Mouse (Mus musculus) frontal cortex, postnatal 10 days (tissue): ENCODE results near the gene Serpinb9.
"Not testable (repeated sequence)": the region's sequence is repeated elsewhere in the genome, so short reads cannot be mapped to it uniquely, and the experiment has no call there.

Experiments used
- DNase-seq, 2 experiments: peaks; one replicate each; pipeline ENCODE4 v3.0.0; 2022; ENCODE audit warnings: low spot score in 2 of 2, mixed read lengths in 1 of 2

Gene Serpinb9

GRCm38 (mm10) chr13:33002950-33003349 is at the start of gene Serpinb9:
Gene Serpinb9, plus strand, starts transcription at chr13:33003250.
- no peak for DNase-seq

GRCm38 (mm10) chr13:32956537-32956936 is 46.5 kb upstream of the Serpinb9 start:
- DNase-seq = no peak

GRCm38 (mm10) chr13:32957917-32958316 is 45.1 kb upstream of the Serpinb9 start:
- DNase-seq = no peak

GRCm38 (mm10) chr13:32958521-32958920 is 44.5 kb upstream of the Serpinb9 start:
- DNase-seq = not testable (repeated sequence)

GRCm38 (mm10) chr13:32963990-32964753 is 38.9 kb upstream of the Serpinb9 start:
- no peak for DNase-seq

GRCm38 (mm10) chr13:32964989-32965811 is 37.9 kb upstream of the Serpinb9 start, which contains the start of gene Serpinb6b:
Gene Serpinb6b, plus strand, starts transcription at chr13:32965209.
- DNase-seq = peak in 1 of 2 experiments; percentile 5

- DNase-seq = no peak
These were observed 36.9 kb upstream of the Serpinb9 start for GRCm38 (mm10) chr13:32966116-32966515.

GRCm38 (mm10) chr13:32967233-32967632 is 35.8 kb upstream of the Serpinb9 start:
- DNase-seq = no peak

GRCm38 (mm10) chr13:32968353-32968984 is 34.6 kb upstream of the Serpinb9 start:
- no peak for DNase-seq

GRCm38 (mm10) chr13:32968996-32969640 is 33.9 kb upstream of the Serpinb9 start:
- DNase-seq = no peak

GRCm38 (mm10) chr13:32969641-32970040 is 33.4 kb upstream of the Serpinb9 start:
- DNase-seq = no peak

GRCm38 (mm10) chr13:32970776-32971175 is 32.3 kb upstream of the Serpinb9 start:
- DNase-seq = no peak

- no peak for DNase-seq
These were observed 28.8 kb upstream of the Serpinb9 start for GRCm38 (mm10) chr13:32974268-32974667.

- DNase-seq = no peak
These were observed 28.1 kb upstream of the Serpinb9 start for GRCm38 (mm10) chr13:32974889-32975460.

GRCm38 (mm10) chr13:32975710-32976109 is 27.3 kb upstream of the Serpinb9 start:
- DNase-seq = no peak

GRCm38 (mm10) chr13:32982556-32983042 is 20.5 kb upstream of the Serpinb9 start:
- DNase-seq = no peak

- no peak for DNase-seq
These were observed 16.8 kb upstream of the Serpinb9 start for GRCm38 (mm10) chr13:32986256-32986655.

- DNase-seq = no peak
These were observed 9.7 kb upstream of the Serpinb9 start for GRCm38 (mm10) chr13:32993152-32993893.

- DNase-seq = no peak
These were observed 9.2 kb upstream of the Serpinb9 start for GRCm38 (mm10) chr13:32993894-32994242.

GRCm38 (mm10) chr13:32995051-32995450 is 8.0 kb upstream of the Serpinb9 start:
- no peak for DNase-seq

- no peak for DNase-seq
These were observed 1.7 kb upstream of the Serpinb9 start for GRCm38 (mm10) chr13:33001341-33001740.
